Mouse (Mus musculus) limb, embryonic 14.5 days (tissue): ENCODE results near the gene Dbt. TPM values are rescaled to one million over a fixed set of nuclear protein-coding genes. Genes with fewer than 3 reads are reported as not detected.

Experiments
- ATAC-seq: fragments of 200-750 bp; cut with Nextera tagmentation; 2 replicates; pipeline ENCODE4 v1.8.0; 2017; ENCODE audit warnings: low read depth, moderate number of reproducible peaks, moderate TSS enrichment; ENCODE audit not compliant: low FRiP score
- DNase-seq: peaks from one replicate; pipeline ENCODE4 v3.0.0-alpha.2; 2015; ENCODE audit warnings: low spot score
- H3K27ac ChIP-seq: fragments of 300-500 bp; sonication (generic); replicated peaks from 2 replicates; pipeline ENCODE4 v1.5.1; 2014; ENCODE audit warnings: low read depth, mild to moderate bottlenecking, low read length, moderate library complexity, mixed read lengths
- H3K27me3 ChIP-seq: fragments of 300-500 bp; sonication (generic); 2 replicates; pipeline ENCODE4 v1.6.1; 2014; ENCODE audit warnings: low read length, mixed read lengths; ENCODE audit not compliant: control insufficient read depth, insufficient read depth
- H3K36me3 ChIP-seq: fragments of 300-500 bp; sonication (generic); 2 replicates; pipeline ENCODE4 v1.6.1; 2014; ENCODE audit warnings: mild to moderate bottlenecking, low read length, moderate library complexity, mixed read lengths; ENCODE audit not compliant: control insufficient read depth, insufficient read depth
- H3K4me1 ChIP-seq: fragments of 300-500 bp; sonication (generic); 2 replicates; pipeline ENCODE4 v1.6.1; 2014; ENCODE audit warnings: antibody characterized with exemption, low read length, mixed read lengths; ENCODE audit not compliant: control insufficient read depth, insufficient read depth
- H3K4me2 ChIP-seq: fragments of 300-500 bp; sonication (generic); replicated peaks from 2 replicates; pipeline ENCODE4 v1.6.1; 2014; ENCODE audit warnings: low read depth, mild to moderate bottlenecking, low read length, moderate library complexity; ENCODE audit not compliant: severe bottlenecking
- H3K4me3 ChIP-seq: fragments of 300-500 bp; sonication (generic); replicated peaks from 2 replicates; pipeline ENCODE4 v1.5.1; 2014; ENCODE audit warnings: low read length
- H3K9ac ChIP-seq: fragments of 300-500 bp; sonication (generic); 2 replicates; pipeline ENCODE4 v1.6.1; 2014; ENCODE audit warnings: mild to moderate bottlenecking, low read depth, low read length, moderate library complexity; ENCODE audit not compliant: severe bottlenecking
- H3K9me3 ChIP-seq: fragments of 300-500 bp; sonication (generic); 2 replicates; pipeline ENCODE4 v1.6.1; 2016; ENCODE audit warnings: low read length; ENCODE audit not compliant: control insufficient read depth
- POLR2A ChIP-seq: fragments of 200-500 bp; IDR thresholded peaks from 2 replicates; pipeline ENCODE4 v1.8.0; 2012; ENCODE audit warnings: inconsistent platforms, mild to moderate bottlenecking, moderate library complexity, borderline replicate concordance; ENCODE audit not compliant: insufficient read depth, insufficient read length; ENCODE audit errors: extremely low read depth
- WGBS: fragments of 180-500 bp; shearing (Covaris S2); extraction: QIAGEN DNeasy Blood & Tissue Kit; methylation state at CpG from one replicate; pipeline ENCODE4 v1.1.7; 2014; 5-methylcytosine and 5-hydroxymethylcytosine counted together
- polyA plus RNA-seq, 2 experiments: library from polyadenylated mRNA; depleted of rRNA in 1 of 2; stranded (reverse) in 1 of 2; unstranded in 1 of 2; fragments of >200 nt; fragmentation: Nextera tagmentation in 1 of 2; extraction: Ambion mirVana in 1 of 2; gene quantifications; 2 replicates each; pipeline versions ENCODE4 v1.2.1 to v1.2.3; 2012 to 2014

Dbt gene
- polyA plus RNA-seq, 2 experiments = 10.6 to 16.1 TPM

DNA sequence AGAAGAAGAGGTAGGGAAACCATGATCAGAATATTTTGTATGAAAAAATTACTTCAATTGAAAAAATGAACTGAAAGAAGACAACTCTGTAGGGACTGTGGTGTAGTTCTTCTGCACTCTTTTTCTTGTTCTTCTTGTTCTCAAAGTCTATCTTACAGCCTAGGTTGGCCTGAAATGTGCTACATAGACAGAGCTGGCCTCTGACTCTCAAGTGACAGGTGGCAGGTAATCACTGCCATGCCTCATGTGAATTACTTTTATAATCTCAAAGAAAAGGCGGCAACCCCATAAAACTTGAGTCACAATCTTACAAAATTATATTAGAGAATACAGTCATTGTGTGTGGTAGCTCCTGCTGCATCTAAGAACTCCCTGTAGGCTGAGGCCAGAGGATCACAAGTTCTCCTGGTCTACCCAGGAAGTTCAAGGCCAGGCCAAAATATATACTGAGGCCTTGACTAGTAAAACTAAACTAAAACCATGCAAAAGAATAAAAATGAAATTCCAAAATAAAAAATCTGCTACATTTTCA, 20.9 kb upstream of the Dbt start:
- ATAC-seq = no peak
- Histone ChIP-seq H3K36me3 (peaks cover 89% of the 10 kb centered on the region), H3K4me2 (no peak overlapping the region), H3K4me1 (no peaks in the 10 kb centered on the region), H3K9me3 (no peaks in the 10 kb centered on the region), H3K9ac (no peak overlapping the region), H3K27ac (no peak overlapping the region), H3K27me3 (no peaks in the 10 kb centered on the region), H3K4me3 (no peak overlapping the region)
- WGBS = 72% methylated on average over 1 of the region's 1 CpGs
- no peak for TF ChIP-seq POLR2A
- no peak for DNase-seq

DNA sequence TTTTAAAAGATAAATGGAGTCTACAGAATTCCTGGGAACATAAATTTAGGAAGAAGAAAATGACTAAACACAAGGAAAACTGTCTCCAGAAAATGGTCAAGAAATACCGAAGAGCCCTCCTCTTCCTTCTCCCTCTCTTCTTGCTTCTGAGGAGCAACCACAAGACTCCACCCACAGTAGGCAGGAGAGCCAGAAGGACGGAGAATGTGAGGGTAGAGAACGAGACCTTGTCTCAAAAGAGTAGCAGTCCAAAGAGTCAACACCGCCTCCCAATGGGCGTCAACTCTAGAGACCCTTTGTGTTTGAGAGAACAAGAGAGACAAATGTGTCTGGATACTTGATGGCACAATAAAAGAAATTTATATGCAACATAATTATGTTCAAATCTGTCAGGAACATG, 19.2 kb upstream of the Dbt start:
- H3K9ac ChIP-seq = no peak overlapping the region
- whole genome bisulfite sequencing = 76% methylated on average over 5 of the region's 5 CpGs
- no peaks in the 10 kb centered on the region for H3K4me1 ChIP-seq
- DNase-seq = no peak
- H3K4me2 ChIP-seq = no peak overlapping the region
- H3K4me3 ChIP-seq = no peak overlapping the region
- peaks cover 91% of the 10 kb centered on the region for H3K36me3 ChIP-seq
- H3K27me3 ChIP-seq = no peaks in the 10 kb centered on the region
- no peak overlapping the region for H3K27ac ChIP-seq
- no peak for ATAC-seq
- H3K9me3 ChIP-seq = no peaks in the 10 kb centered on the region
- no peak for TF ChIP-seq POLR2A

DNA sequence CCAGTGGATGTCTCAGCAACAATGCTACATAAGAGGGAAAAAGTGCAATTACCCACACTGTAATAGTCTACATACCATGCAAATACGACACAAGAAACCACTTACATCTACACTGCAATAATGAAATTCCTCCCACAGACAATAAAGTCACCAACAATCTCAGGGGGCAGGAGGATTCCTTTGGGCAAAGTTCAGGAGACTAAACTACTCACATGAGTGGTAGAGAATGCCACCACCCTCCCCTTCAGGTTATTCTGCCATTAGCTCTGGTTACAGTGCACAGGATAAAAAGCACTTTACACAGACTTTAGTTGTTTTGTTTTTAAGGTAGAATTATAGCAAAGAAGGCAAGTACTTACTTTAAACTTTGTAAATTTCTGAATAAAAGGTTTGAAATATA, 17.2 kb upstream of the Dbt start:
- no peaks in the 10 kb centered on the region for H3K27me3 ChIP-seq
- no peak overlapping the region for H3K9ac ChIP-seq
- no peaks in the 10 kb centered on the region for H3K9me3 ChIP-seq
- ATAC-seq (no peak), DNase-seq (no peak)
- 85% methylated on average over 1 of the region's 1 CpGs for WGBS
- H3K4me1 ChIP-seq = no peaks in the 10 kb centered on the region
- TF ChIP-seq POLR2A = no peak
- no peak overlapping the region for H3K4me2 ChIP-seq
- no peak overlapping the region for H3K4me3 ChIP-seq
- no peak overlapping the region for H3K27ac ChIP-seq
- H3K36me3 ChIP-seq = peaks cover 89% of the 10 kb centered on the region

GRCm38 (mm10) chr3:116507772-116508351, 5.0 kb upstream of the Dbt start, which contains the start of gene Rtca:
Gene Rtca (minus strand): TSS chr3:116508208.
- H3K9ac ChIP-seq = peak within 1 kb of the TSS; percentile 89
- ATAC-seq (peak; percentile 92), DNase-seq (peak; percentile 97)
- TF ChIP-seq POLR2A = 0 out of 2 replicates have a peak, but pooled peaks have one; percentile 36
- no peaks in the 10 kb centered on the region for H3K27me3 ChIP-seq
- peak within 1 kb of the TSS; percentile 65 for H3K27ac ChIP-seq
- H3K4me1 ChIP-seq = peaks cover 10% of the 10 kb centered on the region
- peak within 1 kb of the TSS; percentile 66 for H3K4me2 ChIP-seq
- H3K36me3 ChIP-seq = peaks cover 25% of the 10 kb centered on the region
- 4% methylated on average over 31 of the region's 44 CpGs for WGBS
- peak within 1 kb of the TSS; percentile 88 for H3K4me3 ChIP-seq
- H3K9me3 ChIP-seq = no peaks in the 10 kb centered on the region

- no peak overlapping the region for H3K27ac ChIP-seq
- no peaks in the 10 kb centered on the region for H3K27me3 ChIP-seq
- DNase-seq (no peak), ATAC-seq (peak; percentile 16; the same call in 1 of the 2 replicates)
- peaks cover 4% of the 10 kb centered on the region for H3K4me1 ChIP-seq
- no peaks in the 10 kb centered on the region for H3K36me3 ChIP-seq
- H3K9me3 ChIP-seq = no peaks in the 10 kb centered on the region
- no peak for TF ChIP-seq POLR2A
- peak overlapping the region; percentile 73 for H3K4me2 ChIP-seq
- 42% methylated on average over 12 of the region's 12 CpGs for WGBS
- peak overlapping the region; percentile 66 for H3K4me3 ChIP-seq
- no peak overlapping the region for H3K9ac ChIP-seq
Observed at GRCm38 (mm10) chr3:116512151-116512903, 543 bp upstream of the Dbt start.
